Mouse (Mus musculus) hindbrain, embryonic 14.5 days (tissue): Measurements from ENCODE around the gene Kcnd2. TPM values are rescaled to one million over a fixed set of nuclear protein-coding genes. Genes with fewer than 3 reads are reported as not detected.
A peak's percentile ranks its signal among the peaks of the same experiment; 100 is the strongest.

Source experiments
- ATAC-seq: fragments of 200-750 bp; cut with Nextera tagmentation; 2 replicates; pipeline ENCODE4 v1.8.0; 2017; ENCODE audit warnings: moderate number of reproducible peaks, mild to moderate bottlenecking, moderate TSS enrichment, moderate library complexity; ENCODE audit not compliant: low FRiP score
- DNase-seq: peaks from one replicate; pipeline ENCODE4 v3.0.0-alpha.2; 2015; ENCODE audit warnings: low spot score
- H3K27ac ChIP-seq: fragments of 300-500 bp; sonication (generic); 2 replicates; pipeline ENCODE4 v1.5.1; 2014; ENCODE audit warnings: mild to moderate bottlenecking, moderate library complexity
- H3K27me3 ChIP-seq: fragments of 300-500 bp; sonication (generic); 2 replicates; pipeline ENCODE4 v1.6.1; 2014; ENCODE audit warnings: mild to moderate bottlenecking, low read length, mixed read lengths; ENCODE audit not compliant: control insufficient read depth, insufficient read depth
- H3K36me3 ChIP-seq: fragments of 300-500 bp; sonication (generic); replicated peaks from 2 replicates; pipeline ENCODE4 v1.6.1; 2014; ENCODE audit not compliant: control insufficient read depth, insufficient read depth
- H3K4me1 ChIP-seq: fragments of 300-500 bp; sonication (generic); replicated peaks from 2 replicates; pipeline ENCODE4 v1.6.1; 2014; ENCODE audit warnings: antibody characterized with exemption, low read length, mixed read lengths; ENCODE audit not compliant: control insufficient read depth, insufficient read depth
- H3K4me2 ChIP-seq: fragments of 300-500 bp; sonication (generic); replicated peaks from 2 replicates; pipeline ENCODE4 v1.6.1; 2014; ENCODE audit warnings: mild to moderate bottlenecking, moderate library complexity
- H3K4me3 ChIP-seq: fragments of 300-500 bp; sonication (generic); replicated peaks from 2 replicates; pipeline ENCODE4 v1.5.1; 2014; ENCODE audit warnings: mild to moderate bottlenecking, low read length
- H3K9ac ChIP-seq: fragments of 300-500 bp; sonication (generic); 2 replicates; pipeline ENCODE4 v1.6.1; 2014
- H3K9me3 ChIP-seq: fragments of 300-500 bp; sonication (generic); 2 replicates; pipeline ENCODE4 v1.6.1; 2016; ENCODE audit warnings: low read length; ENCODE audit not compliant: control insufficient read depth
- WGBS: fragments of 180-500 bp; shearing (Covaris S2); extraction: QIAGEN DNeasy Blood & Tissue Kit; methylation state at CpG from one replicate; pipeline ENCODE4 v1.1.7; 2014; 5-methylcytosine and 5-hydroxymethylcytosine counted together
- polyA plus RNA-seq: library from polyadenylated mRNA; unstranded; fragments of >200 nt; fragmentation: Nextera tagmentation; extraction: Ambion mirVana; gene quantifications from 2 replicates; pipeline ENCODE4 v1.2.1, GENCODE M21; 2014

Gene Kcnd2
- polyA plus RNA-seq: 29.6 and 37.1 TPM in 2 replicates

DNA sequence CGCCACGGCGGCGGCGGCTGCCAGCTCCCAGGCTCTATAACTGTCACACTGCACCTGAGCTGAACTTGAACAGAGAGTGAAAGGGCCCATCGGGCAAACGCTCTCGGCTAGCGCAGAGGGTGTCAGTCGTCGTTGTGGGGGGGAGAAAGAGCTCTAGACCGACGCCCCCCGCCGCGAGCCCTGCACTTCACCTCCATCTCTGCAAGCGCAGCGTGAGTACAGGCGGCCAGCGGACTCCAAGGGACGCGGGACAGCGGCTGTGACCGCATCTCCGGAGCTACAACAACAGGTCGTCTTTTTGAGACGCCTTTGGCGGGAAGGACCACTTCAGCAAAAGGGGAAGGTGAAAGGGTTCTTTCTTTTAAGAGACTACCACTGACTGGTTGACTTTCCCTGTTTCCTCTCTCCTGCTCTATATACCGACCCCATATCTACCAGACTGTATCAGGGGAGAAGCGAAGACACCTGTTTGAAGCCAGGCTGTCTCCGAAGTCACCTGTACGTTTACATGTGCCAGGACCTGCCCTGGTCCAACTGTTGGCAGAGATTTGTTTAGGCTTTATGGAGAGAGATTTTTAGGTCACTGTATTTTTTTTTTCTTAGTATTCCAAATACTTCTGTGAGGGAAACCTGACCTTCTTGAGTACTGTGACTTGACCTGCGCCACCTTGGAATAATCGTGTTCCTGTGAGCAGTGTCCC is at the start of gene Kcnd2:
Gene Kcnd2 (plus strand): TSS at position 13 of the 701 bp plus-strand sequence.
- Histone ChIP-seq H3K9me3 (no peaks in the 10 kb centered on the region), H3K36me3 (no peaks in the 10 kb centered on the region), H3K9ac (peak within 1 kb of the TSS; percentile 78), H3K27me3 (no peaks in the 10 kb centered on the region), H3K4me3 (peak within 1 kb of the TSS; percentile 78), H3K4me2 (peak within 1 kb of the TSS; percentile 86), H3K27ac (peak within 1 kb of the TSS; percentile 84), H3K4me1 (peaks cover 4% of the 10 kb centered on the region; the same call in 1 of the 2 replicates)
- DNase-seq: no peak
- 9% methylated on average over 34 of the region's 34 CpGs for WGBS
- peak; percentile 32 for ATAC-seq

- 79% methylated on average over 1 of the region's 1 CpGs for WGBS
- no peak overlapping the region for H3K27ac ChIP-seq
- ATAC-seq: no peak
Measured at GRCm38 (mm10) chr6:21166611-21167010, 48.7 kb upstream of the Kcnd2 start.

GRCm38 (mm10) chr6:21195341-21195740 is 20.0 kb upstream of the Kcnd2 start:
- 77% methylated on average over 2 of the region's 2 CpGs for WGBS
- Histone ChIP-seq H3K36me3 (no peaks in the 10 kb centered on the region), H3K9me3 (0 out of 2 replicates have a peak, but pooled peaks cover 8% of the 10 kb centered on the region), H3K4me3 (no peak overlapping the region), H3K27ac (no peak overlapping the region), H3K4me2 (no peak overlapping the region), H3K9ac (no peak overlapping the region), H3K27me3 (no peaks in the 10 kb centered on the region), H3K4me1 (no peaks in the 10 kb centered on the region)
- no peak for ATAC-seq
- DNase-seq: no peak

More at GRCm38 (mm10) chr6:21166611-21167010, 48.7 kb upstream of the Kcnd2 start:
- no peak overlapping the region for H3K9ac ChIP-seq
- no peak overlapping the region for H3K4me3 ChIP-seq
- H3K9me3 ChIP-seq: no peaks in the 10 kb centered on the region
- no peaks in the 10 kb centered on the region for H3K36me3 ChIP-seq
- no peak for DNase-seq
- H3K27me3 ChIP-seq: no peaks in the 10 kb centered on the region
- H3K4me2 ChIP-seq: no peak overlapping the region
- H3K4me1 ChIP-seq: no peaks in the 10 kb centered on the region

DNA sequence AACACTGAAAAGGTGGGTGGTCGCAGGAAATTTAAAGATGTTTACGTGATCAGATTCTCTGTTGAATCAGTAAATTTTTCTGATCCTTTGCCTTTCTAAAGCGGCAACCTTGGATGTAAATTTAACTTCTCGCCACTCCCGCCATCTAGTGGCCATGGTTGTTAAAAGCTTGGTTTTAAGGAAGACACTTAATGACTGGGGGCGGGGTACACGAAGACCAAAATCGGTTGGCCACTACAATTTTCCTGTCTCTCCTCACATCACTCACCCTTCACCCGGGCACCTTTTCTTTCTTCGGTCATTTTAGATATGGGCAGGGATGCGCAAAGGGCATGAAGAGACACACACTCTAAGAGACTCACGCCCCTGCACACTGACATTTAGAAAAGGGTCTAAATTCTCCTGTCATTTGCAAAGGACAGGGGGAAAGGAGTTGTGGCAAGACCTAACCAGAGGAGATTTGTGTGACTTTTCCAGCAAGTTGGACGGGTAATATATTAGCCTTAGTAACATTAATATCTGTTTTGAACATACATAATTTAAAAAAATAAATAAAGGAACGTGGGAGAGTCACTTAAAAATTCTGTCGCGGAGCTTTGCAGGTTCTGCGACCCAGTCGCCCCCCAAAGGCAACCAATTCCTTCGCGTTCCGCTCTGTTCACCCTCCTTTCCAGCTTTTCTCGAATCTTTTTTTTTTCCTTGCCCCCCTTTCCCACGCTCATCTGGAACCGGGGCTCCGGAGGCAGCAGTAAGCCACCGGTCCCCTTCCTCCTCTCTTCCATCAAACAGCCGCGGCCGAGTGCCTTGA is 1.2 kb upstream of the Kcnd2 start:
- Histone ChIP-seq H3K27me3 (no peaks in the 10 kb centered on the region), H3K36me3 (no peaks in the 10 kb centered on the region), H3K4me2 (peak overlapping the region; percentile 86), H3K9me3 (no peaks in the 10 kb centered on the region), H3K4me3 (peak overlapping the region; percentile 78), H3K9ac (peak overlapping the region; percentile 78), H3K27ac (peak overlapping the region; percentile 84), H3K4me1 (peaks cover 4% of the 10 kb centered on the region; the same call in 1 of the 2 replicates)
- peak; percentile 64 for ATAC-seq
- DNase-seq: peak; percentile 95
- WGBS: under 1% methylated on average over 29 of the region's 29 CpGs

DNA sequence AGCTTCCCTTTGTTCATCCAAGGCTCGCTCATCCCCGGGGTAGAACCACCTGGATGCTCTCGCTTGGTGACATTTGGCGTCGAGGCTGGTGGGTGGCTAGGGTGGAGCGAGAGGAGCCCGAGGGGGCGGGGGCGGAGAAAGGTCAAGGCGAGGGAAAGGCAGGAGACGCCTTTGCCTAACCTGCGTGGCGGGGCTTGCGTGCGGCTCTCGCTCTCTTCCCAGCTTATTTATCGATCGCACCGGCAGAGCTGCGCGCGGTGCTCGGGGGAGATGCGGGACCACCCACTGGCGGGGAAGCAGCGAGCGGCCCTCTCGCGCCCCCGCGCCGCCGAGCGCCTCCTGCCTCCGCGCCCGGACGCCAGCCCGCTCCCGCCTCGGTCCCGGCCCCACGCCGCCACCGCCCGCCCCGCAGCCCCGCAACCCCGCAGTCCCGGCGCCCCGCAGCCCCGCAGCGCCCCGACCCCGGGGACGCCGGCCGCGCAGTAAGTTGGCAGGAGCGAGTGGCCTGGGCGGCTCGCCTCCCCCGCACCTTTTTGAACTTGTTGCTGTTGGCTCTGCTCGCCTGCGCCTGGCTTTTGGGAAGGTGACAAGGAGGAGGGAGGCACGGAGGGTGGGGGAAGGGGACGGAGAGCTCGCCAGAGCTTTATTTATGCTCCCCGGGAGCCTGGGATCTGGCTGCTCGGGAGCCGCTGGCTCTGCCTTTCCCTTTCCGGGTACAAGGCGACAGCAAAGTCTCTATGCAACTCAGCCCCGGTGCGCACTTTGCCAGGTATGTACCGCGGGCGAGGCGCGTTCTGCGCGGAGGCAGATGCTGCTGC is 421 bp upstream of the Kcnd2 start:
- H3K4me1 ChIP-seq: peaks cover 4% of the 10 kb centered on the region; the same call in 1 of the 2 replicates
- peak overlapping the region; percentile 84 for H3K27ac ChIP-seq
- peak overlapping the region; percentile 86 for H3K4me2 ChIP-seq
- H3K36me3 ChIP-seq: no peaks in the 10 kb centered on the region
- WGBS: under 1% methylated on average over 76 of the region's 83 CpGs
- H3K27me3 ChIP-seq: no peaks in the 10 kb centered on the region
- DNase-seq: peak; percentile 62
- ATAC-seq: peak; percentile 76
- peak overlapping the region; percentile 78 for H3K9ac ChIP-seq
- H3K4me3 ChIP-seq: peak overlapping the region; percentile 78
- H3K9me3 ChIP-seq: no peaks in the 10 kb centered on the region

DNA sequence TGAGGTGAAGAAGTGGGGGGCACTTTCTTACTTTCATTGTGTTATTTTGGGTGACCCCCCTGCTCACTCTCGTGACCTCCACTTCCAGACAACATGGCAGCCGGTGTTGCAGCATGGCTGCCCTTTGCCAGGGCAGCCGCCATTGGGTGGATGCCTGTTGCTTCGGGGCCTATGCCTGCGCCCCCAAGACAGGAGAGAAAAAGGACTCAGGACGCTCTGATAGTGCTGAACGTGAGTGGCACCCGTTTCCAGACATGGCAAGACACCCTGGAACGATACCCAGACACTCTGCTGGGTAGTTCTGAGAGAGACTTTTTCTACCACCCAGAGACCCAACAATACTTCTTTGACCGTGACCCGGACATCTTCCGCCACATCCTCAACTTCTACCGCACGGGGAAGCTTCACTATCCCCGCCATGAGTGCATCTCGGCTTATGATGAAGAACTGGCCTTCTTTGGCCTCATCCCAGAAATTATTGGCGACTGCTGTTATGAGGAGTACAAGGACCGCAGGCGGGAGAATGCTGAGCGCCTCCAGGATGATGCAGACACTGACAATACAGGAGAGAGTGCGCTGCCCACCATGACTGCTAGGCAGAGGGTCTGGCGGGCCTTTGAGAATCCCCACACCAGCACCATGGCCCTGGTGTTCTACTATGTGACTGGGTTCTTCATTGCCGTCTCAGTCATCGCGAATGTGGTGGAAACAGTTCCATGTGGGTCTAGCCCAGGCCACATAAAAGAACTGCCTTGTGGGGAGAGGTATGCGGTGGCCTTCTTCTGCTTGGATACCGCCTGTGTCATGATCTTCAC is 1.1 kb downstream of the Kcnd2 start:
- peak overlapping the region; percentile 78 for H3K4me3 ChIP-seq
- no peaks in the 10 kb centered on the region for H3K36me3 ChIP-seq
- H3K9me3 ChIP-seq: no peaks in the 10 kb centered on the region
- 95% methylated on average over 27 of the region's 27 CpGs for WGBS
- H3K27me3 ChIP-seq: no peaks in the 10 kb centered on the region
- peaks cover 4% of the 10 kb centered on the region; the same call in 1 of the 2 replicates for H3K4me1 ChIP-seq
- ATAC-seq: no peak
- no peak for DNase-seq
- no peak overlapping the region for H3K9ac ChIP-seq
- H3K4me2 ChIP-seq: peak overlapping the region; percentile 86
- no peak overlapping the region for H3K27ac ChIP-seq

DNA sequence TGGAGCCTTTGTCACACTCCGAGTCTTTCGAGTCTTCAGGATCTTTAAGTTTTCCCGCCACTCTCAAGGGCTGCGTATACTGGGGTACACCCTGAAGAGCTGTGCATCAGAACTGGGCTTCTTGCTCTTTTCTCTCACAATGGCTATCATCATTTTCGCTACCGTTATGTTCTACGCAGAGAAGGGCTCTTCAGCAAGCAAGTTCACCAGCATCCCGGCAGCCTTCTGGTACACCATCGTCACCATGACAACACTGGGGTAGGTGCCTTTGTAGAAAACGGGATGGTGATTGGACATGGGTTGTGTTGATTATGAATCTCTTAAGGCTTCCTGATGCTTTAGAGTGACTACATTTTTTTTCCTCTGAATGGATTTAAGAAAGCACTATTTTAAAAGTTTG is 1.9 kb downstream of the Kcnd2 start:
- Histone ChIP-seq H3K4me2 (peak overlapping the region; percentile 32), H3K9ac (no peak overlapping the region), H3K36me3 (no peaks in the 10 kb centered on the region), H3K27ac (no peak overlapping the region), H3K9me3 (no peaks in the 10 kb centered on the region), H3K27me3 (no peaks in the 10 kb centered on the region), H3K4me3 (no peak overlapping the region; the same call in 1 of the 2 replicates), H3K4me1 (peaks cover 4% of the 10 kb centered on the region; the same call in 1 of the 2 replicates)
- WGBS: 85% methylated on average over 10 of the region's 10 CpGs
- no peak for ATAC-seq
- no peak for DNase-seq

DNA sequence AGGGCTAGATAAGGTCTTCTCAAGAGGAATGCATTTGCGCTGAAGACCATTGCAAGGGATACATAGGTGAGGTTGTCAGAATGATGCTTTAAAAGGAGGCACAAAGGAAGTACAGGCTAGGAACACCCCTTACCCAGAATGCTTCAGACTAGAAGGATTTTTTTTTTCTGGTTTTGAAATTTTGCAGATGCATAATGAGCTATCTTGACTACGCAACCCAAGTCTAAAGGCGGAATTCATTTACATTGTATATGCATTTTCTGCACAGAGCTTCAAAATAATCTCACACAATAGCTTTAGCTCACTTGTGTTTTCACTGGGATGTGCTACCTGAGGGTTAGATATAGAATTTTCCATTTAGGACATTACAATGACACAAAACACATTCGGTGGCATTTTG is 10.8 kb downstream of the Kcnd2 start:
- Histone ChIP-seq H3K27me3 (no peaks in the 10 kb centered on the region), H3K4me2 (no peak overlapping the region), H3K4me3 (no peak overlapping the region), H3K36me3 (no peaks in the 10 kb centered on the region), H3K27ac (no peak overlapping the region), H3K9ac (no peak overlapping the region), H3K4me1 (no peaks in the 10 kb centered on the region), H3K9me3 (no peaks in the 10 kb centered on the region)
- no peak for ATAC-seq
- DNase-seq: no peak
- WGBS: 91% methylated on average over 4 of the region's 4 CpGs
